Mouse (Mus musculus) stomach, embryonic 16.5 days (tissue): Measurements from ENCODE around the gene Tceanc2. TPM values are rescaled to one million over a fixed set of nuclear protein-coding genes. Genes with fewer than 3 reads are reported as not detected.

Experiments
- ATAC-seq: fragments of 200-750 bp; cut with Nextera tagmentation; 2 replicates; pipeline ENCODE4 v1.8.0; 2017; ENCODE audit warnings: moderate number of reproducible peaks, moderate TSS enrichment; ENCODE audit not compliant: insufficient read depth, low FRiP score
- H3K27ac ChIP-seq: fragments of 300-500 bp; sonication (generic); 2 replicates; pipeline ENCODE4 v1.5.1; 2014; ENCODE audit warnings: low read length
- H3K27me3 ChIP-seq: fragments of 300-500 bp; sonication (generic); 2 replicates; pipeline ENCODE4 v1.6.1; 2014; ENCODE audit warnings: low read length, control low read depth, mixed read lengths; ENCODE audit not compliant: control insufficient read depth, insufficient read depth
- H3K36me3 ChIP-seq: fragments of 300-500 bp; sonication (generic); 2 replicates; pipeline ENCODE4 v1.6.1; 2014; ENCODE audit warnings: low read length; ENCODE audit not compliant: control insufficient read depth, insufficient read depth
- H3K4me1 ChIP-seq: fragments of 300-500 bp; sonication (generic); 2 replicates; pipeline ENCODE4 v1.6.1; 2014; ENCODE audit warnings: low read length, control low read depth, mixed read lengths; ENCODE audit not compliant: control insufficient read depth, insufficient read depth
- H3K4me2 ChIP-seq: fragments of 300-500 bp; sonication (generic); 2 replicates; pipeline ENCODE4 v1.6.1; 2014; ENCODE audit warnings: low read depth, low read length, mixed read lengths
- H3K4me3 ChIP-seq: fragments of 300-500 bp; sonication (generic); replicated peaks from 2 replicates; pipeline ENCODE4 v1.5.1; 2014; ENCODE audit warnings: mild to moderate bottlenecking, low read length
- H3K9ac ChIP-seq: fragments of 300-500 bp; sonication (generic); 2 replicates; pipeline ENCODE4 v1.6.1; 2014; ENCODE audit warnings: low read length
- H3K9me3 ChIP-seq: fragments of 300-500 bp; sonication (generic); replicated peaks from 2 replicates; pipeline ENCODE4 v1.6.1; 2016; ENCODE audit warnings: low read length, control low read depth; ENCODE audit not compliant: control insufficient read depth
- WGBS: fragments of 180-500 bp; shearing (Covaris S2); extraction: QIAGEN DNeasy Blood & Tissue Kit; methylation state at CpG from one replicate; pipeline ENCODE4 v1.1.7; 2014; 5-methylcytosine and 5-hydroxymethylcytosine counted together
- polyA plus RNA-seq: library from polyadenylated mRNA; unstranded; fragments of >200 nt; fragmentation: Nextera tagmentation; extraction: Ambion mirVana; gene quantifications from 2 replicates; pipeline ENCODE4 v1.2.1, GENCODE M21; 2015

Gene Tceanc2
- polyA plus RNA-seq: 17.9 and 25.2 TPM in 2 replicates

- Histone ChIP-seq H3K4me2 (peak within 1 kb of the TSS; percentile 66), H3K9ac (peak within 1 kb of the TSS; percentile 91), H3K4me3 (peak within 1 kb of the TSS; percentile 88), H3K4me1 (peaks cover 18% of the 10 kb centered on the region), H3K36me3 (no peaks in the 10 kb centered on the region), H3K9me3 (no peaks in the 10 kb centered on the region), H3K27ac (peak within 1 kb of the TSS; percentile 94), H3K27me3 (no peaks in the 10 kb centered on the region)
- under 1% methylated on average over 47 of the region's 47 CpGs for WGBS
- peak; percentile 4; the same call in 1 of the 2 replicates for ATAC-seq
Measured at GRCm38 (mm10) chr4:107178830-107179490, at the start of gene Tceanc2. Gene Tceanc2 (minus strand): TSS chr4:107179116.

GRCm38 (mm10) chr4:107226313-107226712 lies 47.4 kb upstream of the Tceanc2 start:
- Histone ChIP-seq H3K4me3 (no peak overlapping the region), H3K9me3 (no peaks in the 10 kb centered on the region), H3K9ac (no peak overlapping the region), H3K4me2 (no peak overlapping the region), H3K27ac (no peak overlapping the region), H3K4me1 (no peaks in the 10 kb centered on the region), H3K27me3 (no peaks in the 10 kb centered on the region), H3K36me3 (no peaks in the 10 kb centered on the region)
- ATAC-seq: no peak
- WGBS: 79% methylated on average over 2 of the region's 2 CpGs

- Histone ChIP-seq H3K27ac (no peak overlapping the region), H3K4me1 (no peaks in the 10 kb centered on the region), H3K9ac (no peak overlapping the region), H3K27me3 (no peaks in the 10 kb centered on the region), H3K9me3 (no peaks in the 10 kb centered on the region), H3K4me3 (no peak overlapping the region), H3K4me2 (no peak overlapping the region), H3K36me3 (no peaks in the 10 kb centered on the region)
- WGBS: 67% methylated on average over 11 of the region's 11 CpGs
- peak; percentile 58; the same call in 1 of the 2 replicates for ATAC-seq
Measured at GRCm38 (mm10) chr4:107223225-107224204, 44.6 kb upstream of the Tceanc2 start.

- no peak overlapping the region for H3K4me3 ChIP-seq
- H3K4me1 ChIP-seq: no peaks in the 10 kb centered on the region
- no peaks in the 10 kb centered on the region for H3K9me3 ChIP-seq
- no peak overlapping the region for H3K27ac ChIP-seq
- 78% methylated on average over 5 of the region's 5 CpGs for WGBS
- no peaks in the 10 kb centered on the region for H3K27me3 ChIP-seq
- no peaks in the 10 kb centered on the region for H3K36me3 ChIP-seq
- no peak overlapping the region for H3K4me2 ChIP-seq
- H3K9ac ChIP-seq: no peak overlapping the region
- no peak for ATAC-seq
Measured at GRCm38 (mm10) chr4:107221524-107221923, 42.6 kb upstream of the Tceanc2 start.

- ATAC-seq: peak; percentile 45; the same call in 1 of the 2 replicates
- H3K27me3 ChIP-seq: no peaks in the 10 kb centered on the region
- no peaks in the 10 kb centered on the region for H3K9me3 ChIP-seq
- no peaks in the 10 kb centered on the region for H3K4me1 ChIP-seq
- H3K36me3 ChIP-seq: no peaks in the 10 kb centered on the region
- WGBS: 74% methylated on average over 9 of the region's 9 CpGs
- H3K4me2 ChIP-seq: no peak overlapping the region
- no peak overlapping the region for H3K4me3 ChIP-seq
- H3K9ac ChIP-seq: no peak overlapping the region
- no peak overlapping the region for H3K27ac ChIP-seq
Measured at GRCm38 (mm10) chr4:107217574-107217973, 38.7 kb upstream of the Tceanc2 start.

GRCm38 (mm10) chr4:107213279-107214011 lies 34.5 kb upstream of the Tceanc2 start:
- no peaks in the 10 kb centered on the region for H3K4me1 ChIP-seq
- H3K9me3 ChIP-seq: no peaks in the 10 kb centered on the region
- 56% methylated on average over 12 of the region's 12 CpGs for WGBS
- no peaks in the 10 kb centered on the region for H3K36me3 ChIP-seq
- H3K27me3 ChIP-seq: no peaks in the 10 kb centered on the region
- no peak overlapping the region for H3K4me3 ChIP-seq
- H3K4me2 ChIP-seq: no peak overlapping the region
- ATAC-seq: no peak; the same call in 1 of the 2 replicates
- no peak overlapping the region for H3K9ac ChIP-seq
- H3K27ac ChIP-seq: no peak overlapping the region

- H3K9me3 ChIP-seq: no peaks in the 10 kb centered on the region
- no peaks in the 10 kb centered on the region for H3K36me3 ChIP-seq
- ATAC-seq: no peak
- 81% methylated on average over 5 of the region's 5 CpGs for WGBS
- H3K4me1 ChIP-seq: no peaks in the 10 kb centered on the region
- H3K9ac ChIP-seq: no peak overlapping the region
- H3K4me3 ChIP-seq: no peak overlapping the region
- no peak overlapping the region for H3K27ac ChIP-seq
- no peak overlapping the region for H3K4me2 ChIP-seq
- no peaks in the 10 kb centered on the region for H3K27me3 ChIP-seq
Measured at GRCm38 (mm10) chr4:107211936-107212335, 33.0 kb upstream of the Tceanc2 start.

GRCm38 (mm10) chr4:107211465-107211864 lies 32.5 kb upstream of the Tceanc2 start:
- no peak overlapping the region for H3K9ac ChIP-seq
- ATAC-seq: no peak
- H3K27me3 ChIP-seq: no peaks in the 10 kb centered on the region
- H3K9me3 ChIP-seq: no peaks in the 10 kb centered on the region
- no peaks in the 10 kb centered on the region for H3K4me1 ChIP-seq
- H3K36me3 ChIP-seq: no peaks in the 10 kb centered on the region
- WGBS: 74% methylated on average over 4 of the region's 4 CpGs
- no peak overlapping the region for H3K4me3 ChIP-seq
- H3K27ac ChIP-seq: peak overlapping the region; percentile 77; the same call in 1 of the 2 replicates
- H3K4me2 ChIP-seq: no peak overlapping the region
